Mouse (Mus musculus) left cerebral cortex, adult 18-20 months (tissue): Measurements from ENCODE around the gene Tango6. TPM values are rescaled to one million over a fixed set of nuclear protein-coding genes. Genes with fewer than 3 reads are reported as not detected.

Experiments used
- DNase-seq, 2 experiments: peaks; one replicate each; pipeline ENCODE4 v3.0.0; 2021 to 2022; ENCODE audit warnings: low spot score in 2 of 2, mixed read lengths in 1 of 2
- total RNA-seq, 2 experiments: library from RNA; stranded (reverse); gene quantifications; 2 replicates each; pipeline ENCODE4 v1.2.3; 2021

Tango6 gene
- total RNA-seq, 2 experiments from 2014 or later = 6.6 to 6.8 TPM

- DNase-seq = no peak
Observed at GRCm38 (mm10) chr8:106697748-106698248, 14.9 kb downstream of the Tango6 start.

GRCm38 (mm10) chr8:106699588-106699987 is 16.7 kb downstream of the Tango6 start:
- DNase-seq = peak; percentile 71 to 79

- DNase-seq = no peak
Observed at GRCm38 (mm10) chr8:106700131-106700530, 17.3 kb downstream of the Tango6 start.

GRCm38 (mm10) chr8:106701360-106701759 is 18.5 kb downstream of the Tango6 start:
- DNase-seq = no peak

GRCm38 (mm10) chr8:106704199-106704900 is 21.5 kb downstream of the Tango6 start:
- no peak for DNase-seq

GRCm38 (mm10) chr8:106704901-106705321 is 22.0 kb downstream of the Tango6 start:
- DNase-seq = peak in 1 of 2 experiments; percentile 13

- DNase-seq = no peak
Observed at GRCm38 (mm10) chr8:106706194-106706593, 23.3 kb downstream of the Tango6 start.

GRCm38 (mm10) chr8:106710002-106710401 is 27.1 kb downstream of the Tango6 start:
- DNase-seq = no peak

GRCm38 (mm10) chr8:106712487-106712886 is 29.6 kb downstream of the Tango6 start:
- no peak for DNase-seq

- no peak for DNase-seq
Observed at GRCm38 (mm10) chr8:106714297-106714696, 31.4 kb downstream of the Tango6 start.

- DNase-seq = peak; percentile 83 to 86
Observed at GRCm38 (mm10) chr8:106718091-106718500, 35.2 kb downstream of the Tango6 start.

GRCm38 (mm10) chr8:106720921-106721320 is 38.1 kb downstream of the Tango6 start:
- DNase-seq = no peak

GRCm38 (mm10) chr8:106722453-106722852 is 39.6 kb downstream of the Tango6 start:
- DNase-seq = no peak

GRCm38 (mm10) chr8:106723921-106724320 is 41.1 kb downstream of the Tango6 start:
- no peak for DNase-seq

- DNase-seq = no peak
Observed at GRCm38 (mm10) chr8:106726551-106726950, 43.7 kb downstream of the Tango6 start.

GRCm38 (mm10) chr8:106727241-106727835 is 44.5 kb downstream of the Tango6 start:
- DNase-seq = no peak

GRCm38 (mm10) chr8:106727889-106728288 is 45.0 kb downstream of the Tango6 start:
- no peak for DNase-seq

GRCm38 (mm10) chr8:106732921-106733320 is 50.1 kb downstream of the Tango6 start:
- no peak for DNase-seq

- DNase-seq = no peak
Observed at GRCm38 (mm10) chr8:106733703-106734102, 50.8 kb downstream of the Tango6 start.

GRCm38 (mm10) chr8:106734222-106734621 is 51.4 kb downstream of the Tango6 start:
- DNase-seq = no peak

- no peak for DNase-seq
Observed at GRCm38 (mm10) chr8:106736861-106737662, 54.2 kb downstream of the Tango6 start.

GRCm38 (mm10) chr8:106737846-106738245 is 55.0 kb downstream of the Tango6 start:
- no peak for DNase-seq
